Mouse (Mus musculus) urinary bladder, postnatal 4 days (tissue): ENCODE data around the gene Herc1.

Source experiments
- DNase-seq, 2 experiments: peaks; one replicate each; pipeline ENCODE4 v3.0.0; 2021 to 2022; ENCODE audit warnings: low spot score in 2 of 2

Gene Herc1

GRCm38 (mm10) chr9:66349860-66350787 is at the start of gene Herc1:
TSS of gene Herc1 (plus strand) at chr9:66350450.
- DNase-seq: peak; percentile 91 to 95

GRCm38 (mm10) chr9:66304320-66305090 is 45.7 kb upstream of the Herc1 start:
- DNase-seq: no peak

- no peak for DNase-seq
Observed at GRCm38 (mm10) chr9:66305121-66306112, 44.8 kb upstream of the Herc1 start.

- no peak for DNase-seq
Observed at GRCm38 (mm10) chr9:66306414-66306813, 43.8 kb upstream of the Herc1 start.

GRCm38 (mm10) chr9:66307341-66307740 is 42.9 kb upstream of the Herc1 start:
- peak in 1 of 2 experiments; percentile 28 for DNase-seq

- DNase-seq: no peak
Observed at GRCm38 (mm10) chr9:66308741-66309140, 41.5 kb upstream of the Herc1 start.

GRCm38 (mm10) chr9:66311458-66311857 is 38.8 kb upstream of the Herc1 start:
- DNase-seq: no peak

GRCm38 (mm10) chr9:66316603-66317002 is 33.6 kb upstream of the Herc1 start:
- no peak for DNase-seq

GRCm38 (mm10) chr9:66322010-66322931 is 28.0 kb upstream of the Herc1 start:
- DNase-seq: no peak

- DNase-seq: no peak
Observed at GRCm38 (mm10) chr9:66326879-66327278, 23.4 kb upstream of the Herc1 start.

- DNase-seq: no peak
Observed at GRCm38 (mm10) chr9:66329474-66329873, 20.8 kb upstream of the Herc1 start.

GRCm38 (mm10) chr9:66330437-66330836 is 19.8 kb upstream of the Herc1 start:
- DNase-seq: no peak

- DNase-seq: no peak
Observed at GRCm38 (mm10) chr9:66331548-66331947, 18.7 kb upstream of the Herc1 start.

GRCm38 (mm10) chr9:66332393-66332792 is 17.9 kb upstream of the Herc1 start:
- DNase-seq: no peak

- no peak for DNase-seq
Observed at GRCm38 (mm10) chr9:66337280-66337679, 13.0 kb upstream of the Herc1 start.

GRCm38 (mm10) chr9:66338005-66338782 is 12.1 kb upstream of the Herc1 start:
- DNase-seq: no peak

GRCm38 (mm10) chr9:66339714-66340113 is 10.5 kb upstream of the Herc1 start:
- no peak for DNase-seq

GRCm38 (mm10) chr9:66340394-66341094 is 9.7 kb upstream of the Herc1 start:
- no peak for DNase-seq
